18 mouse cellular contexts compared by ENCODE assay signal in the genomic region with DNA sequence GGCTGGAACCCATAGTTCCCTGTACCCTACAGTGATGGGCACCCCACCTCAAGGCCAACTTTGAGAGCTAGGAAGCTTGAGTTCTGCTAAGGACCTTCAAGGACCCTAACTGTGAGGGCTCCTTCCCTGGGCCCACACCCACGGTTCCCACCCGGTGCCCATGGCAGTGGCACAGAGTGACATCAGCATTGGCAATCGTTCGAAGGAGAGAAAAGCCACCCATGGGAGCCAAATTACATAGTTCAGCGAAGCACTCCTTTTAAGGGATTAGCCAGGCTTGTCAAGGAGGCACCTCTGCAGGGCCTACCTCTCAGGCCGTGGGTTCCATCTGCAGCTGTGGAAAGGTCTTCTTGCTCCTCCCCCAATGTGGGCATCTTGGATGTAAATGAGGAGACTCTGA. TPM values are rescaled to one million over a fixed set of nuclear protein-coding genes. Genes with fewer than 3 reads are reported as not detected.
DNase-seq lines count a peak whose midpoint lies in the region; ATAC-seq and TF ChIP-seq lines count a peak whose summit lies in the region.
"Had no signal": no experiment of that assay in that cellular context is flagged by ENCODE, and none has a peak within 500 bp of the region (broad histone marks: within the 10 kb centered on the region; RNA-seq: fewer than 3 reads in every experiment).

No protein-coding gene starts in this region.

- CTCF ChIA-PET in Patski (lab: Charles Lee): interaction anchor here (0.5 to 1.6 kb wide), 2 partner anchors 25 to 154 kb away, joined by 3 to 4 read pairs; no protein-coding TSS in a partner anchor

- TF ChIP-seq CTCF in gastrocnemius, adult 2 months (IDR thresholded peaks at IDR 0.05): no peak
- no peak for TF ChIP-seq CTCF in Patski (IDR thresholded peaks at IDR 0.05)

- POLR2A ChIA-PET in Patski (lab: Charles Lee): no interaction called here

- no peak overlapping the region for H3K4me3 ChIP-seq in gastrocnemius, adult 2 months
- H3K4me3 ChIP-seq in stomach, embryonic 16.5 days (replicated peaks; ENCODE audit: low read length): no peak overlapping the region
- H3K4me3 ChIP-seq in hindbrain, embryonic 13.5 days: no peak overlapping the region
- H3K4me3 ChIP-seq: erythroblast, embryonic 14.5 days; forebrain, embryonic 15.5 days; heart, embryonic 13.5 days had no signal

- H3K27me3 ChIP-seq in Patski: no peaks in the 10 kb centered on the region
- H3K27me3 ChIP-seq in stomach, embryonic 16.5 days (ENCODE audit: control insufficient read depth, insufficient read depth, low read length): no peaks in the 10 kb centered on the region
- 0 out of 2 replicates have a peak, but pooled peaks cover 2% of the 10 kb centered on the region for H3K27me3 ChIP-seq in hindbrain, embryonic 13.5 days
- H3K27me3 ChIP-seq: forebrain, embryonic 15.5 days had no signal

- H3K36me3 ChIP-seq in stomach, embryonic 16.5 days (ENCODE audit: control insufficient read depth, insufficient read depth, low read length): no peaks in the 10 kb centered on the region
- H3K36me3 ChIP-seq in hindbrain, embryonic 13.5 days: no peaks in the 10 kb centered on the region
- H3K36me3 ChIP-seq: forebrain, embryonic 15.5 days; heart, embryonic 13.5 days had no signal

- H3K27ac ChIP-seq in gastrocnemius, adult 2 months: peak overlapping the region; percentile 65
- H3K27ac ChIP-seq in stomach, embryonic 16.5 days (ENCODE audit: low read length): 0 out of 2 replicates have a peak overlapping the region, but pooled peaks have one; percentile 14
- H3K27ac ChIP-seq in hindbrain, embryonic 13.5 days: no peak overlapping the region
- H3K27ac ChIP-seq: forebrain, embryonic 15.5 days had no signal

- intact Hi-C loops in gastrocnemius, adult 2 months (cut with DNase I): no loop called here
- intact Hi-C loops in gastrocnemius, postnatal 14 days (cut with DNase I; ENCODE audit: low total_unique reads): no loop called here

- H3K9me3 ChIP-seq in stomach, embryonic 16.5 days (replicated peaks; ENCODE audit: control insufficient read depth, low read length): no peaks in the 10 kb centered on the region
- H3K9me3 ChIP-seq in hindbrain, embryonic 13.5 days: no peaks in the 10 kb centered on the region
- H3K9me3 ChIP-seq: forebrain, embryonic 15.5 days; heart, embryonic 13.5 days had no signal

- peaks cover 60% of the 10 kb centered on the region for H3K4me1 ChIP-seq in stomach, embryonic 16.5 days (ENCODE audit: control insufficient read depth, insufficient read depth, low read length)
- peaks cover 6% of the 10 kb centered on the region; the same call in 1 of the 2 replicates for H3K4me1 ChIP-seq in hindbrain, embryonic 13.5 days (replicated peaks)

- in situ Hi-C loops in Patski (cut with MboI; ENCODE audit: low pct_unique_long_range_greater_than_20kb): no loop called here

- H3K4me2 ChIP-seq in stomach, embryonic 16.5 days (ENCODE audit: low read depth, low read length): no peak overlapping the region
- H3K4me2 ChIP-seq in hindbrain, embryonic 13.5 days: no peak overlapping the region
- H3K4me2 ChIP-seq: forebrain, embryonic 15.5 days had no signal

- DNase-seq in gastrocnemius, adult 2 months: no peak
- DNase-seq in gastrocnemius, postnatal 14 days: no peak
- DNase-seq in 3134 (ENCODE audit: extremely low read depth, insufficient read length, low spot score) (peak; percentile 59), Patski (ENCODE audit: low read depth, low spot score) (no peak)
- DNase-seq: adrenal gland, postnatal 10 days; cerebellum, adult 11-12 months; cerebellum, adult 9-10 months; cerebellum, postnatal 25 days; gastrocnemius, postnatal 10 days; heart, postnatal 36 days had no signal

- peak overlapping the region; percentile 46; the same call in 1 of the 2 replicates for H3K9ac ChIP-seq in stomach, embryonic 16.5 days (ENCODE audit: low read length)
- no peak overlapping the region for H3K9ac ChIP-seq in hindbrain, embryonic 13.5 days
- H3K9ac ChIP-seq: forebrain, embryonic 15.5 days had no signal

- ATAC-seq in Patski: peak; percentile 9
- no peak for ATAC-seq in stomach, embryonic 16.5 days (ENCODE audit: insufficient read depth, low FRiP score)
- no peak for ATAC-seq in hindbrain, embryonic 13.5 days (ENCODE audit: low FRiP score)
- ATAC-seq in inflammation-experienced regulatory T-cells, adult 6 months: no peak
- ATAC-seq: forebrain, embryonic 15.5 days; hindbrain, embryonic 16.5 days had no signal

- 72% methylated on average over 6 of the region's 6 CpGs for WGBS in stomach, embryonic 16.5 days
- 87% methylated on average over 6 of the region's 6 CpGs for WGBS in hindbrain, embryonic 13.5 days

RNA-seq across cellular contexts. Expression of a gene that starts 1.9 kb away (rescaled TPM):
- total RNA-seq in gastrocnemius, adult 2 months (2021): 1 to 10 TPM; 1.6 to 2.5 TPM
- 1 to 10 TPM in 1 of 2 experiments, under 1 TPM in 1; 0.69 to 1.4 TPM for total RNA-seq in gastrocnemius, postnatal 14 days (2021)
- polyA plus RNA-seq in Patski (2021): 16.7 TPM
- polyA plus RNA-seq in stomach, embryonic 16.5 days (2015; fragmentation: Nextera tagmentation; extraction: Ambion mirVana): 37.4 and 64.5 TPM in 2 replicates
- polyA plus RNA-seq in hindbrain, embryonic 13.5 days (2015; fragmentation: Nextera tagmentation; extraction: Ambion mirVana): 0.09 and 0.10 TPM in 2 replicates
- under 1 TPM in 1 of 3 experiments, not detected in 2; 0.16 TPM for polyA plus RNA-seq in inflammation-experienced regulatory T-cells, adult 6 months (2017; shearing (Covaris generic))
- polyA plus RNA-seq: erythroblast, embryonic 14.5 days; forebrain, embryonic 11.5 days had no signal

RNA-seq across cellular contexts. Expression of a gene that starts 42.8 kb away (rescaled TPM):
- total RNA-seq in gastrocnemius, adult 2 months (2021): not detected
- not detected for total RNA-seq in gastrocnemius, postnatal 14 days (2021)
- 5.1 TPM for polyA plus RNA-seq in Patski (2021)
- 378 and 523 TPM in 2 replicates for polyA plus RNA-seq in stomach, embryonic 16.5 days (2015; fragmentation: Nextera tagmentation; extraction: Ambion mirVana)
- 0.77 and 0.88 TPM in 2 replicates for polyA plus RNA-seq in hindbrain, embryonic 13.5 days (2015; fragmentation: Nextera tagmentation; extraction: Ambion mirVana)
- under 1 TPM in 1 of 3 experiments, not detected in 2; 0.09 TPM for polyA plus RNA-seq in inflammation-experienced regulatory T-cells, adult 6 months (2017; shearing (Covaris generic))
- polyA plus RNA-seq: erythroblast, embryonic 14.5 days had no signal

Comparison
In these comparisons a context has a peak if more than half of its experiments do, and no peak if none do; other contexts are left out.
1. RNA of a gene that starts 1.9 kb away (polyA plus RNA-seq): 37.4 to 64.5 TPM in stomach, embryonic 16.5 days and 16.7 TPM in Patski (single experiment); 0.09 to 0.10 TPM in hindbrain, embryonic 13.5 days and 0.16 TPM in inflammation-experienced regulatory T-cells, adult 6 months; every median in the first group is over 10 times any median in the second.
2. RNA of a gene that starts 42.8 kb away (polyA plus RNA-seq): 378 to 523 TPM in stomach, embryonic 16.5 days; 5.1 TPM in Patski (single experiment), 0.77 to 0.88 TPM in hindbrain, embryonic 13.5 days and 0.09 TPM in inflammation-experienced regulatory T-cells, adult 6 months; every median in the first group is over 10 times any median in the second.